Mouse (Mus musculus) forebrain, embryonic 12.5 days (tissue): Measurements from ENCODE around the gene Armcx4. TPM values are rescaled to one million over a fixed set of nuclear protein-coding genes. Genes with fewer than 3 reads are reported as not detected.
"Not testable (repeated sequence)": the region's sequence is repeated elsewhere in the genome, so short reads cannot be mapped to it uniquely, and the experiment has no call there.

Experiments used
- ATAC-seq: fragments of 200-750 bp; cut with Nextera tagmentation; 2 replicates; pipeline ENCODE4 v1.8.0; 2017; ENCODE audit warnings: moderate TSS enrichment; ENCODE audit not compliant: low FRiP score
- H3K27ac ChIP-seq: fragments of 300-500 bp; sonication (generic); 2 replicates; pipeline ENCODE4 v1.5.1; 2016; ENCODE audit warnings: mild to moderate bottlenecking
- H3K27me3 ChIP-seq: fragments of 300-500 bp; sonication (generic); 2 replicates; pipeline ENCODE4 v1.6.1; 2016; ENCODE audit warnings: mild to moderate bottlenecking
- H3K36me3 ChIP-seq: fragments of 300-500 bp; sonication (generic); replicated peaks from 2 replicates; pipeline ENCODE4 v1.6.1; 2016; ENCODE audit warnings: mild to moderate bottlenecking
- H3K4me1 ChIP-seq: fragments of 300-500 bp; sonication (generic); 2 replicates; pipeline ENCODE4 v1.6.1; 2016
- H3K4me2 ChIP-seq: fragments of 300-500 bp; sonication (generic); 2 replicates; pipeline ENCODE4 v1.6.1; 2016; ENCODE audit warnings: mild to moderate bottlenecking, moderate library complexity
- H3K4me3 ChIP-seq: fragments of 300-500 bp; sonication (generic); replicated peaks from 2 replicates; pipeline ENCODE4 v1.5.1; 2016; ENCODE audit warnings: mild to moderate bottlenecking
- H3K9ac ChIP-seq: fragments of 300-500 bp; sonication (generic); 2 replicates; pipeline ENCODE4 v1.6.1; 2016; ENCODE audit warnings: mild to moderate bottlenecking
- H3K9me3 ChIP-seq: fragments of 300-500 bp; sonication (generic); 2 replicates; pipeline ENCODE4 v1.6.1; 2016
- WGBS: fragments of 180-500 bp; shearing (Covaris S2); methylation state at CpG from one replicate; pipeline ENCODE4 v1.1.7; 2016; 5-methylcytosine and 5-hydroxymethylcytosine counted together
- polyA plus RNA-seq: library from polyadenylated mRNA; unstranded; fragments of >200 nt; fragmentation: Nextera tagmentation; extraction: Ambion mirVana; gene quantifications from 2 replicates; pipeline ENCODE4 v1.2.1, GENCODE M21; 2016

The Armcx4 gene
- polyA plus RNA-seq, 1 experiment from 2014 or later, result 10.8 TPM

GRCm38 (mm10) chrX:134690871-134691539 lies 4.7 kb downstream of the Armcx4 start:
- WGBS, result 91% methylated on average over 10 of the region's 10 CpGs

GRCm38 (mm10) chrX:134691540-134691935 lies 5.2 kb downstream of the Armcx4 start:
- 96% methylated on average over 2 of the region's 2 CpGs for WGBS
- H3K4me2 ChIP-seq, result no peak overlapping the region
- ATAC-seq, result no peak
- H3K27ac ChIP-seq, result no peak overlapping the region
- no peaks in the 10 kb centered on the region for H3K9me3 ChIP-seq
- peaks cover 55% of the 10 kb centered on the region for H3K36me3 ChIP-seq
- H3K4me1 ChIP-seq, result peaks cover 7% of the 10 kb centered on the region
- H3K9ac ChIP-seq, result no peak overlapping the region
- H3K27me3 ChIP-seq, result peaks cover 9% of the 10 kb centered on the region; the same call in 1 of the 2 replicates
- H3K4me3 ChIP-seq, result no peak overlapping the region

More at GRCm38 (mm10) chrX:134690871-134691539, 4.7 kb downstream of the Armcx4 start:
- Histone ChIP-seq H3K27me3 (peaks cover 14% of the 10 kb centered on the region; the same call in 1 of the 2 replicates), H3K4me2 (no peak overlapping the region), H3K9ac (no peak overlapping the region), H3K4me3 (no peak overlapping the region), H3K36me3 (peaks cover 55% of the 10 kb centered on the region), H3K9me3 (no peaks in the 10 kb centered on the region), H3K4me1 (peaks cover 7% of the 10 kb centered on the region), H3K27ac (no peak overlapping the region)
- ATAC-seq, result no peak

GRCm38 (mm10) chrX:134716863-134717262 lies 30.5 kb downstream of the Armcx4 start:
- no peak overlapping the region for H3K4me2 ChIP-seq
- WGBS, result 43% methylated on average over 3 of the region's 3 CpGs
- H3K9ac ChIP-seq, result no peak overlapping the region
- peaks cover 10% of the 10 kb centered on the region for H3K36me3 ChIP-seq
- H3K4me1 ChIP-seq, result no peaks in the 10 kb centered on the region
- no peak overlapping the region for H3K4me3 ChIP-seq
- peaks cover 14% of the 10 kb centered on the region; the same call in 1 of the 2 replicates for H3K27me3 ChIP-seq
- H3K27ac ChIP-seq, result no peak overlapping the region
- ATAC-seq, result no peak
- H3K9me3 ChIP-seq, result no peaks in the 10 kb centered on the region

GRCm38 (mm10) chrX:134717752-134718308 lies 31.5 kb downstream of the Armcx4 start, which contains the start of gene Armcx1:
Armcx1 (plus strand) TSS chrX:134717963.
- Histone ChIP-seq H3K9me3 (no peaks in the 10 kb centered on the region), H3K4me1 (no peaks in the 10 kb centered on the region), H3K4me3 (peak within 1 kb of the TSS; percentile 48), H3K9ac (peak within 1 kb of the TSS; percentile 67), H3K27me3 (peaks cover 14% of the 10 kb centered on the region; the same call in 1 of the 2 replicates), H3K27ac (peak within 1 kb of the TSS; percentile 93), H3K4me2 (peak within 1 kb of the TSS; percentile 52), H3K36me3 (peaks cover 10% of the 10 kb centered on the region)
- WGBS, result 19% methylated on average over 16 of the region's 16 CpGs
- peak; percentile 97 for ATAC-seq

GRCm38 (mm10) chrX:134718524-134718923 lies 32.2 kb downstream of the Armcx4 start:
- Histone ChIP-seq H3K27me3 (peaks cover 14% of the 10 kb centered on the region; the same call in 1 of the 2 replicates), H3K36me3 (peaks cover 10% of the 10 kb centered on the region), H3K4me1 (no peaks in the 10 kb centered on the region), H3K4me3 (peak overlapping the region; percentile 48), H3K9me3 (no peaks in the 10 kb centered on the region), H3K4me2 (peak overlapping the region; percentile 52), H3K9ac (peak overlapping the region; percentile 67), H3K27ac (peak overlapping the region; percentile 93)
- 26% methylated on average over 14 of the region's 14 CpGs for WGBS
- ATAC-seq, result peak; percentile 86

- H3K27ac ChIP-seq, H3K9me3 ChIP-seq, H3K4me2 ChIP-seq, H3K9ac ChIP-seq, H3K4me1 ChIP-seq, H3K4me3 ChIP-seq: not testable (repeated sequence)
- 0 out of 2 replicates have a peak, but pooled peaks have one; percentile 41 for ATAC-seq
- H3K27me3 ChIP-seq, result 0 out of 2 replicates have a peak, but pooled peaks cover 12% of the 10 kb centered on the region
- 29% methylated on average over 1 of the region's 2 CpGs for WGBS
- peaks cover 10% of the 10 kb centered on the region for H3K36me3 ChIP-seq
Observed at GRCm38 (mm10) chrX:134723762-134724161, 37.4 kb downstream of the Armcx4 start.

GRCm38 (mm10) chrX:134729778-134730177 lies 43.5 kb downstream of the Armcx4 start:
- H3K27me3 ChIP-seq, result peaks cover 24% of the 10 kb centered on the region
- ATAC-seq, result no peak
- 39% methylated on average over 4 of the region's 4 CpGs for WGBS

GRCm38 (mm10) chrX:134737796-134738195 lies 51.5 kb downstream of the Armcx4 start:
- peaks cover 18% of the 10 kb centered on the region for H3K27me3 ChIP-seq
- no peak for ATAC-seq

More at GRCm38 (mm10) chrX:134729778-134730177, 43.5 kb downstream of the Armcx4 start:
- Histone ChIP-seq H3K27ac (no peak overlapping the region), H3K4me1 (no peaks in the 10 kb centered on the region), H3K9me3 (no peaks in the 10 kb centered on the region), H3K36me3 (no peaks in the 10 kb centered on the region), H3K4me3 (no peak overlapping the region), H3K9ac (no peak overlapping the region), H3K4me2 (no peak overlapping the region)

GRCm38 (mm10) chrX:134739160-134739559 lies 52.8 kb downstream of the Armcx4 start:
- H3K4me1 ChIP-seq, result no peaks in the 10 kb centered on the region
- H3K27me3 ChIP-seq, result peaks cover 19% of the 10 kb centered on the region
- no peak overlapping the region for H3K27ac ChIP-seq
- no peaks in the 10 kb centered on the region for H3K36me3 ChIP-seq
- ATAC-seq, result no peak
- 74% methylated on average over 4 of the region's 4 CpGs for WGBS
- no peak overlapping the region for H3K4me3 ChIP-seq
- H3K9me3 ChIP-seq, result no peaks in the 10 kb centered on the region
- no peak overlapping the region for H3K4me2 ChIP-seq
- H3K9ac ChIP-seq, result no peak overlapping the region

More at GRCm38 (mm10) chrX:134737796-134738195, 51.5 kb downstream of the Armcx4 start:
- H3K4me1 ChIP-seq, result no peaks in the 10 kb centered on the region
- no peak overlapping the region for H3K27ac ChIP-seq
- H3K9me3 ChIP-seq, result no peaks in the 10 kb centered on the region
- no peak overlapping the region for H3K4me2 ChIP-seq
- no peak overlapping the region for H3K4me3 ChIP-seq
- no peak overlapping the region for H3K9ac ChIP-seq
- 100% methylated on average over 1 of the region's 1 CpGs for WGBS
- no peaks in the 10 kb centered on the region for H3K36me3 ChIP-seq

GRCm38 (mm10) chrX:134741862-134742261 lies 55.5 kb downstream of the Armcx4 start:
- no peaks in the 10 kb centered on the region for H3K36me3 ChIP-seq
- ATAC-seq, result no peak

More at GRCm38 (mm10) chrX:134741862-134742261, 55.5 kb downstream of the Armcx4 start:
- Histone ChIP-seq H3K27ac (no peak overlapping the region), H3K27me3 (peaks cover 17% of the 10 kb centered on the region; the same call in 1 of the 2 replicates), H3K4me2 (no peak overlapping the region), H3K9me3 (no peaks in the 10 kb centered on the region), H3K9ac (no peak overlapping the region), H3K4me1 (no peaks in the 10 kb centered on the region), H3K4me3 (no peak overlapping the region)
- 74% methylated on average over 5 of the region's 5 CpGs for WGBS
